Mouse (Mus musculus): ENCODE results near the gene Gm10229.
"Not testable (repeated sequence)": the region's sequence is repeated elsewhere in the genome, so short reads cannot be mapped to it uniquely, and the experiment has no call there.

Gm10229 gene

GRCm38 (mm10) chr16:89014984-89015383 is at the start of gene Gm10229:
Gene Gm10229, plus strand, starts transcription at chr16:89015284.
- not testable (repeated sequence) for DNase-seq (ENCODE audit: low spot score in 2 of 2)

- DNase-seq (ENCODE audit: low spot score in 2 of 2), result no peak
Measured at GRCm38 (mm10) chr16:89010659-89011058, 4.4 kb upstream of the Gm10229 start, which contains the start of gene Krtap22-2. Gene Krtap22-2, minus strand, starts transcription at chr16:89010759.

- no peak for DNase-seq (ENCODE audit: low spot score in 2 of 2)
Measured at GRCm38 (mm10) chr16:89013973-89014372, 1.1 kb upstream of the Gm10229 start.

- DNase-seq (ENCODE audit: low spot score in 2 of 2), result not testable (repeated sequence)
Measured at GRCm38 (mm10) chr16:89031399-89031798, 16.3 kb downstream of the Gm10229 start, which contains the start of gene Krtap6-1. Gene Krtap6-1, plus strand, starts transcription at chr16:89031699.

GRCm38 (mm10) chr16:89041372-89041771 is 26.3 kb downstream of the Gm10229 start, which contains the start of gene Gm10228:
Gene Gm10228, minus strand, starts transcription at chr16:89041472.
- not testable (repeated sequence) for DNase-seq (ENCODE audit: low spot score in 2 of 2)

- no peak for DNase-seq (ENCODE audit: low spot score in 2 of 2)
Measured at GRCm38 (mm10) chr16:89047783-89048182, 32.7 kb downstream of the Gm10229 start, which contains the start of gene Krtap6-5. Gene Krtap6-5, minus strand, starts transcription at chr16:89047883.

GRCm38 (mm10) chr16:89063902-89064301 is 48.8 kb downstream of the Gm10229 start, which contains the start of gene 1110025L11Rik:
Gene 1110025L11Rik, minus strand, starts transcription at chr16:89064002.
- not testable (repeated sequence) for DNase-seq (ENCODE audit: low spot score in 2 of 2)

All from right cerebral cortex, postnatal 36 days (tissue).